Mouse (Mus musculus) adrenal gland, postnatal 14 days (tissue): ENCODE data around the gene Drd3. TPM values are rescaled to one million over a fixed set of nuclear protein-coding genes. Genes with fewer than 3 reads are reported as not detected.

Source experiments
- DNase-seq: peaks from one replicate; pipeline ENCODE4 v3.0.0; 2021; ENCODE audit warnings: mixed read lengths
- long read RNA-seq, 2 experiments: library from polyadenylated mRNA; stranded (forward); transcript quantifications; one replicate each; pipeline ENCODE4 v2.0.0; 2021
- total RNA-seq: library from RNA; stranded (reverse); gene quantifications from 2 replicates; pipeline ENCODE4 v1.2.3, GENCODE M21; 2021

The Drd3 gene
- not detected in 2 replicates for total RNA-seq
- long read RNA-seq, experiment 1, result 0 reads
- long read RNA-seq, experiment 2, result 0 reads

- DNase-seq, result peak; percentile 43
These were observed at the start of gene Drd3 for GRCm38 (mm10) chr16:43753751-43754150. Gene Drd3 (plus strand): TSS chr16:43754026.

GRCm38 (mm10) chr16:43708335-43709061, 45.3 kb upstream of the Drd3 start:
- DNase-seq, result no peak

- DNase-seq, result no peak
These were observed 44.8 kb upstream of the Drd3 start for GRCm38 (mm10) chr16:43709062-43709413.

GRCm38 (mm10) chr16:43709432-43710133, 44.2 kb upstream of the Drd3 start:
- no peak for DNase-seq

GRCm38 (mm10) chr16:43710134-43710475, 43.7 kb upstream of the Drd3 start:
- DNase-seq, result no peak

- no peak for DNase-seq
These were observed 43.2 kb upstream of the Drd3 start for GRCm38 (mm10) chr16:43710651-43711050.

- DNase-seq, result no peak
These were observed 42.5 kb upstream of the Drd3 start for GRCm38 (mm10) chr16:43711361-43711760.

GRCm38 (mm10) chr16:43724444-43724843, 29.4 kb upstream of the Drd3 start:
- no peak for DNase-seq

- DNase-seq, result no peak
These were observed 24.2 kb upstream of the Drd3 start for GRCm38 (mm10) chr16:43729506-43730221.

GRCm38 (mm10) chr16:43730281-43730680, 23.5 kb upstream of the Drd3 start:
- DNase-seq, result no peak

GRCm38 (mm10) chr16:43732496-43732895, 21.3 kb upstream of the Drd3 start:
- no peak for DNase-seq

GRCm38 (mm10) chr16:43732900-43733299, 20.9 kb upstream of the Drd3 start:
- no peak for DNase-seq

- DNase-seq, result no peak
These were observed 15.9 kb upstream of the Drd3 start for GRCm38 (mm10) chr16:43737933-43738332.

GRCm38 (mm10) chr16:43740936-43741335, 12.9 kb upstream of the Drd3 start:
- DNase-seq, result no peak

- no peak for DNase-seq
These were observed 5.4 kb upstream of the Drd3 start for GRCm38 (mm10) chr16:43748424-43748823.

GRCm38 (mm10) chr16:43752900-43753299, 926 bp upstream of the Drd3 start:
- no peak for DNase-seq

GRCm38 (mm10) chr16:43772358-43772757, 18.5 kb downstream of the Drd3 start:
- DNase-seq, result no peak

- no peak for DNase-seq
These were observed 18.9 kb downstream of the Drd3 start for GRCm38 (mm10) chr16:43772766-43773165.

GRCm38 (mm10) chr16:43773506-43773905, 19.7 kb downstream of the Drd3 start:
- no peak for DNase-seq

GRCm38 (mm10) chr16:43776886-43777285, 23.1 kb downstream of the Drd3 start:
- DNase-seq, result no peak

GRCm38 (mm10) chr16:43799541-43799940, 45.7 kb downstream of the Drd3 start:
- DNase-seq, result no peak

- DNase-seq, result no peak
These were observed 46.4 kb downstream of the Drd3 start for GRCm38 (mm10) chr16:43800119-43800721.

GRCm38 (mm10) chr16:43801137-43801536, 47.3 kb downstream of the Drd3 start:
- no peak for DNase-seq
